Mouse (Mus musculus): ENCODE data around the gene Scn3b.

DNA sequence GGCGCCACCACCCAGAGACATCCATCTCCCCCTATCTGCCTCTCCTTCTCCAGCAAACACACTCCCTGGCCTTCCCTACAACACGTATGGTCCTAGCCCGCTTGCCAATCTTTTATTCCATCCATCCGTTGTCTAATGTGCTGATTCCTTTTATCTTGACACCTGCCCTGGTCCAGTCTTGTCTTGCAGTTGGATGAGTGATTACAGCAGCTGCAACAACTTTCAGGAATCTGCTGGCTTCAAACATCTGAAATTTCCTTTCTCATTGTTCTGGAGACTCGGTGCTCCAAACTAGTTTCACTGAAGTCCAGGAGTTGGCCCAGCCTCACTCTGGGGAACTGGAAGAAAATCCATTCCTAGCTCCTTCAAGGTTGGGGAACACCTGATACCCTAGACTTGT, 39.5 kb upstream of the Scn3b start:
- TF ChIP-seq POLR2A (IDR thresholded peaks at IDR 0.05; ENCODE audit: borderline replicate concordance, extremely low read depth, low read depth, low read length) (no peak), CTCF (IDR thresholded peaks at IDR 0.05; ENCODE audit: insufficient read depth, low read length) (no peak)

All from lung, adult 2 months (tissue).